Mouse (Mus musculus): ENCODE measurements around the gene Slc36a3.
"Not testable (repeated sequence)": the region's sequence is repeated elsewhere in the genome, so short reads cannot be mapped to it uniquely, and the experiment has no call there.

Gene Slc36a3

GRCm38 (mm10) chr11:55106636-55107035 lies 44.9 kb downstream of the Slc36a3 start:
- DNase-seq (ENCODE audit: low spot score in 2 of 2): peak in 1 of 2 experiments; percentile 16

DNA sequence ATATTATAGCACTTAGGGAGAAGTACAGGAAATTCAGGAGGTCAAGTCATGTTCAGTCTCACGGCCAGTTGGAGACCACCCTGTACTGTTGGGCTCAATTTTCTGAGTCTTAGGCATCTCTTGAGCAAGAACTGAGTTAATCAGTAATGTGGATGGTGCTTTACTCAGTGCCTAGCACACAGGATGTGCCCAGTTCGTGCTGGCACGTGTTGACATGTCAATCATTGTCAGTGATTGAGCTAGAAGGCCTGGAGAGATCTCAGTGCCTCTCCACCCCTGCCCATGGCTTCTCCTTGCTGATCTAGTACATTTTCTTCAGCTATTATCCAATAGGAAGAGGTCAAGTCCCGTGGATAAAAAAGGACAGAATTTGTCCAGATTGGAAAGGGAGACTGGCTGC lies 46.1 kb downstream of the Slc36a3 start:
- DNase-seq (ENCODE audit: low spot score in 2 of 2): no peak

GRCm38 (mm10) chr11:55103229-55103628 lies 48.3 kb downstream of the Slc36a3 start:
- no peak for DNase-seq (ENCODE audit: low spot score in 2 of 2)

DNA sequence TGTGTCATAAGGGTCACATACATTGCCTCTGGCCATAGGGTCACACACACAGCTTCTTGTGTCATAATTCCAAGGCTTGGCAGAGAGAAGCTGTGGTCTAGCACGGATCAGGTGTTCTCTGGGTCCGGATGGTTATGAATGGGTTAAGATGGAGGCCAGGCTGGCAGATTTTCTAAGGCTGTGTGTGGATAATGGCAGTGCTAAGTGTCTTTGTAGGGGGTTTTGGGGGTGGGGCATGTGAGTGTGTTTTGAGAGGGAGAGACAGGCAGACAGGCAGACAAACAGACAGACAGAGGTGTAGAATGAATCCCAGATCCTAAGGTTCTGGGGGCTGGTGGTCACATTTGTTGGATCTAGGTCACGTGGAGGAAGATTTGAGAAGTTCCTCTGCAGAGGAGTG lies 49.5 kb downstream of the Slc36a3 start:
- no peak for DNase-seq (ENCODE audit: low spot score in 2 of 2)

- no peak for DNase-seq (ENCODE audit: low spot score in 2 of 2)
Observed at GRCm38 (mm10) chr11:55099868-55100267, 51.6 kb downstream of the Slc36a3 start.

DNA sequence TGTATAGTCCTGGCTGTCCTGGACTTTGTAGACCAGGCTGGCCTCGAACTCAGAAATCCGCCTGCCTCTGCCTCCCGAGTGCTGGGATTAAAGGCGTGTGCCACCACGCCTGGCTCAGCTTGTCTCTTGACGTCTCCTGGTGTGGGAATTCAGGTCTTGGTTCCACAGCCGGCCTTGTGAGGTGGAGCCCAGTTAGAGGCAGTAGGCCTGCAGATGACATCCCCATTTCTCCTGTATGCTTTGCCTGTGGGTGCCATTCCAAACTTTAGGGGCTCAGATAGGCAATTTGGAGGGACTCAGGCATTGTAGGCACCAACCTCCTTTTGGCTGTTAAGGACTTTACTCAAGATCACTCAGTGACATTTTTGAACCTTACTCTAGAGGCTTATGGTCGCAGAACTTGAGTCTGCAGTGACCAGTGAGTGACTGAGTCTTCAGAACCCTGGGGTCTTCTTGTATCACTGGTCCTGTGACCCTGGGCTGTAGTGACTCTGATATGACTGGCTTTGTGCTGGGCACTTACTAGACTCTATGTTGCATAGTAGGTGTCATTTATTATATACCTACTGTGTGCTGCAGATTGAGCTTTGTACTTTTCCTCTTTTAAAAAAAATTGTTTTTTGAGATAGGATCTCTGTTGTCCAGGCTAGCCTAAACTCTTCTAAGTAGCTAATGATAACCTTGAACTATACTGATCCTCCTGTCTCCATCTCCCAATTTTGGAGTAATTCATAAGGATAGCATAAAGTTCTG lies 52.3 kb downstream of the Slc36a3 start:
- DNase-seq (ENCODE audit: low spot score in 2 of 2): no peak

- DNase-seq (ENCODE audit: low spot score in 2 of 2): no peak
Observed at GRCm38 (mm10) chr11:55098189-55098915, 53.2 kb downstream of the Slc36a3 start.

DNA sequence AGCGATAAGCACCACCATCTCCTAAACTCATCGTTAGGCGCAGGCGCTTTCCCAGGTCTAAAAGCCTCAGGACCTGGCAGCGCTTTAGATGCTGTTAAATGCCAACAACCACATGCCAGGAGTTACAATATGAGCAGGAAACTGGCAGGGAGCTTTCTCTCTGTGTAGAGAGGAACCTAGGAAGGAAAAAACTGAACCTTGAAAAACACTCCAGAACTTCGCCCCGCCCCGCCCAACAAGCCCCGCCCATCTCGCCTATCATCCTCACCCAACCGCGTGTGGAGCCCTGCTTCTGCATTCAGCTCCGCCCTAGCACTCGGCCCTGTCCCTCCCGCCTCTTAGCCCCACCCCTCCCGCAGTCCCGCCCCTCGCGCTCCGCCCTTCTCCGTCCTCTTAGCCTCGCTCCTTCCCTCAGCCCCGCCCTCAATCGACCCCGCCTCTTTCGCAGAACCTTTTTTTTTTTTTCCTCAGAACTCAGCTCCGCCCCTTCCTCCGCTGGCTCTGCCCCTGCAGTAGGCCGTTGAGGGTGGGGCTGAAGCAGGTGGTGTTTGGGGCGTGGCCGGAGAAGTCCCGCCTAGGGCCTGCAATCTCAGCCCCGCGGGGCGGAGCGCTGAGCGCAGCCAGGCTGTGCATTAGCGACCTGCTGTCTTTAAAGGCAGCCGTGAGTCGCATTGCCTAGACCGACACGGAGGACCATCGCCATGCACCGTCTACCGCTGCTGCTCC lies 53.9 kb downstream of the Slc36a3 start, which contains the start of gene Gm2a:
Gene Gm2a, plus strand, starts transcription at position 653 of the 726 bp plus-strand sequence.
- peak; percentile 92 for DNase-seq (ENCODE audit: low spot score in 2 of 2)

DNA sequence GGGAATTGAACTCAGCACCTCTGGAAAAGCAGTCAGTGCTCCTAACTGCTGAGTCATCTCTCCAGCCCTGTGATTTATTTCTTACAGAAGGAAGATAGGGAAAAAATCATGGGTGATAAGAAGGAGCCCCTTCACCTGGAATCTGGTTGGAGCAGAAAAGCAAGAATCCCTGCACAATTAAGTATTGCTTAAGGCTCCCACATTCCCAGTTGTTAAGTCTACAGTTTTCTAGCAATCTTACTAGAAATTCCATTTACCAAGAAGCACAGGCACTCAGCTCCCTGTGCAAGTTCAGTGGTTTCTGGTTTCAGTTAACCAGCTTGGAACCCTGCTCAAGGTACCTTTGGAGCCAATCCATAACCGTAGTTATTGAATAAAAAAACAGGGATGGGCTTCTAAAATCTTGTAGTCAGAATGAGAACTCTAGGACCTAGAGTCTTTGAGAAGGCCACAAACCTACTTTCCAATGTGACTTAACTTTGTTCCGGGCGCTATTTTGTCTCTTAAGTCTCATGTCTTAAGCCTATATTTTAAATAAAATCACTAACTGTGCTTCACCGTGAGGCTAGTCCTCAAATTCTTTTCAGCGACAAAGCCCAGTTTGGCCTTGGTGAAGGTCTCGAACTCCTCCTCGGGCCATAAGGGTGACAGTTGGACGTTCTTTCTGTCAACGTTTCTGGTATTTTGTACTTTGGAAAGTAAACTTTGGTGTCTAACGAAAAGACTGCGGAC lies 54.6 kb downstream of the Slc36a3 start:
- DNase-seq (ENCODE audit: low spot score in 2 of 2): no peak

DNA sequence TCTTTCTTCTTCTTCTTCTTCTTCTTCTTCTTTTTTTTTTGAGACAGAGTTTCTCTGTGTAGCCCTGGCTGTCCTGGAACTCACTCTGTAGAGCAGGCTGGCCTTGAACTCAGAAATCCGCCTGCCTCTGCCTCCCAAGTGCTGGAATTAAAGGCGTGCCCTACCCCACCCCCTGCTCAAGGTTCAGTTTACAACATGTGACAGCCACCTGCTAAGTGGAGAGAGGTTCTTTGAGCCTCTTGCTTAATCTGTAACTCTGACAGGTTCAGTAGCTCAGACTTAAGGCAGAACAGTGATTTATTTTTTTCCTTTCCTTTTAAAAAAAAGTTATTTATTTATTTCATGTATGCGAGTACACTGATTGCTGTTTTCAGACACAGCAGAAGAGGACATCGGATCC lies 55.2 kb downstream of the Slc36a3 start:
- not testable (repeated sequence) for DNase-seq (ENCODE audit: low spot score in 2 of 2)

- no peak for DNase-seq (ENCODE audit: low spot score in 2 of 2)
Observed at GRCm38 (mm10) chr11:55093096-55093495, 58.4 kb downstream of the Slc36a3 start.

GRCm38 (mm10) chr11:55089892-55090291 lies 61.6 kb downstream of the Slc36a3 start:
- no peak for DNase-seq (ENCODE audit: low spot score in 2 of 2)

- DNase-seq (ENCODE audit: low spot score in 2 of 2): peak; percentile 43 to 85
Observed at GRCm38 (mm10) chr11:55087006-55087405, 64.5 kb downstream of the Slc36a3 start.

DNA sequence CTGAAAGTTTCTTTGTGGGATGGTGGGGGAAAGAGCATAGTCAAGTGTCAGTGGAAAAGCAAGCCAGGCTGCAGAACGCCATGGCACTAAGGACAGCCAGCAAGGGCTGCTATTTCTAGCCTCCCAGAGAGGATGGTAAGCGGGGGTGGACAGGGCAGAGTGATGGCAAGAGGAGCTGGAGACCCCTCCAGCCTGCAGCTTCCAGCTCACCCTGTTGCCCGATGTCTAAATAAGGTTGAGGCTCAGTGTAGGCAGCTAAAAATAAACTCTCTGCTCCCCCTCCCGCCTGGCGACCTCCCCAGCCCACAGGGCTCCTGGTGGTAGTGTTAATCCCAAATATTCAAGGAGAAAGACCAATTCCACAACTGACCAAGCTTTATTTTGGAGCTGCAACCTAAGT lies 66.1 kb downstream of the Slc36a3 start:
- no peak for DNase-seq (ENCODE audit: low spot score in 2 of 2)

GRCm38 (mm10) chr11:55084629-55085028 lies 66.9 kb downstream of the Slc36a3 start:
- DNase-seq (ENCODE audit: low spot score in 2 of 2): no peak

- DNase-seq (ENCODE audit: low spot score in 2 of 2): no peak
Observed at GRCm38 (mm10) chr11:55081206-55081605, 70.3 kb downstream of the Slc36a3 start.

DNA sequence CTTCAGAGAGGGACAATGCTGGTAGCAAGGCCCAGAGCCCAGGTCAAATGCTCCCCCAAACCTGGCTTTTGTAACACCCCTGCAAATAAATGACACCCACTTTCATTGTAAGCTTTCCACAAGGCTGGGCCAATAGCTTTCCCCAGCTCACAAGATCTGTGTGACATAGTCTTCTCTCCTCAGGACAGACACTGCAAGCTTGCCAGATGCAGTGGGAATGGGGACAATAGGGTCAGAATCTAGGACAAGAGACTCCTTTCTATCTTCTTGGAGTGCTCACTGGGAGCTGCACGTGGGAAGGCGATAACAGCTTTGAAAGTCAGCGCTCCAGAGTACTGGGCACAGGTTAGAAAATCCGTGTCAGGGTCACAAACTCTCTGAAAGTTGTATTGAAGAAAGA lies 72.3 kb downstream of the Slc36a3 start:
- DNase-seq (ENCODE audit: low spot score in 2 of 2): no peak

- DNase-seq (ENCODE audit: low spot score in 2 of 2): no peak
Observed at GRCm38 (mm10) chr11:55078502-55078901, 73.0 kb downstream of the Slc36a3 start.

- peak; percentile 47 to 81 for DNase-seq (ENCODE audit: low spot score in 2 of 2)
Observed at GRCm38 (mm10) chr11:55077331-55078231, 73.9 kb downstream of the Slc36a3 start, which contains the start of gene Ccdc69. TSS of gene Ccdc69 (minus strand) at chr11:55078131.

- no peak for DNase-seq (ENCODE audit: low spot score in 2 of 2)
Observed at GRCm38 (mm10) chr11:55076234-55076633, 75.3 kb downstream of the Slc36a3 start.

GRCm38 (mm10) chr11:55075602-55076001 lies 75.9 kb downstream of the Slc36a3 start:
- DNase-seq (ENCODE audit: low spot score in 2 of 2): no peak

Measured in spleen, postnatal 4 days (tissue).